Mouse (Mus musculus) MEL (cell line): ENCODE data around the gene Foxb1. TPM values are rescaled to one million over a fixed set of nuclear protein-coding genes. Genes with fewer than 3 reads are reported as not detected.

Experiments
- DNase-seq: peaks from one replicate; pipeline ENCODE4 v3.0.0; 2011; ENCODE audit warnings: low read depth, low spot score
- H3K27ac ChIP-seq: 2 replicates; pipeline ENCODE4 v1.5.1; 2012; ENCODE audit warnings: low read depth, mild to moderate bottlenecking, control low read depth, low read length, moderate library complexity; ENCODE audit not compliant: control insufficient read depth
- H3K27me3 ChIP-seq, 2 experiments: fragments of 150-350 bp in 1 of 2; sonication (generic) in 1 of 2; 2 replicates each; pipeline ENCODE4 v1.6.1; 2012; ENCODE audit warnings: low read length in 2 of 2, mild to moderate bottlenecking in 2 of 2, improper control_type of control experiment in 1 of 2, moderate library complexity in 1 of 2; ENCODE audit not compliant: insufficient read depth in 2 of 2, control insufficient read depth in 1 of 2
- H3K36me3 ChIP-seq, 2 experiments: 2 replicates each; pipeline ENCODE4 v1.6.1; 2012 to 2014; ENCODE audit warnings: low read length in 2 of 2, improper control_type of control experiment in 1 of 2, inconsistent platforms in 1 of 2, mild to moderate bottlenecking in 1 of 2; ENCODE audit not compliant: insufficient read depth in 2 of 2, control insufficient read depth in 1 of 2
- H3K4me1 ChIP-seq, 2 experiments: fragments of 150-350 bp in 1 of 2; sonication (generic) in 1 of 2; 2 replicates each; pipeline ENCODE4 v1.6.1; 2012; ENCODE audit warnings: low read length in 2 of 2, improper control_type of control experiment in 1 of 2, mild to moderate bottlenecking in 1 of 2; ENCODE audit not compliant: insufficient read depth in 2 of 2, control insufficient read depth in 1 of 2
- H3K4me3 ChIP-seq, 2 experiments: fragments of 150-350 bp in 1 of 2; sonication (generic) in 1 of 2; 2 replicates each; pipeline ENCODE4 v1.5.1; 2012; ENCODE audit warnings: low read depth in 2 of 2, low read length in 2 of 2, mild to moderate bottlenecking in 2 of 2, moderate library complexity in 2 of 2, control low read depth in 1 of 2, improper control_type of control experiment in 1 of 2; ENCODE audit not compliant: control insufficient read depth in 1 of 2, insufficient read depth in 1 of 2
- H3K79me2 ChIP-seq: 2 replicates; pipeline ENCODE4 v1.6.1; 2012; ENCODE audit warnings: mild to moderate bottlenecking, low read length, moderate library complexity; ENCODE audit not compliant: control insufficient read depth, poor library complexity, insufficient read depth
- H3K9ac ChIP-seq: 2 replicates; pipeline ENCODE4 v1.6.1; 2012; ENCODE audit warnings: low read depth, mild to moderate bottlenecking, control low read depth, low read length, moderate library complexity; ENCODE audit not compliant: control insufficient read depth, poor library complexity, severe bottlenecking
- H3K9me3 ChIP-seq: fragments of 150-350 bp; sonication (generic); replicated peaks from 2 replicates; pipeline ENCODE4 v1.6.1; 2012; ENCODE audit warnings: mild to moderate bottlenecking, low read length, improper control_type of control experiment, moderate library complexity; ENCODE audit not compliant: insufficient read depth
- BHLHE40 ChIP-seq: IDR thresholded peaks from 2 replicates; pipeline ENCODE4 v1.6.1; 2012; ENCODE audit warnings: low read depth, mild to moderate bottlenecking, inconsistent platforms, low read length, improper control_type of control experiment, borderline replicate concordance
- CHD2 ChIP-seq: IDR thresholded peaks from 2 replicates; pipeline ENCODE4 v1.6.1; 2011; ENCODE audit warnings: low read length, improper control_type of control experiment
- CTCF ChIP-seq, 3 experiments: IDR thresholded peaks in 2 of 3; conservative IDR thresholded peaks in 1 of 3; 2 replicates each; pipeline ENCODE4 v1.5.1; 2011 to 2012; ENCODE audit warnings: low read length in 3 of 3, low read depth in 2 of 3, mild to moderate bottlenecking in 2 of 3, improper control_type of control experiment in 1 of 3, inconsistent platforms in 1 of 3, mixed read lengths in 1 of 3, moderate library complexity in 1 of 3; ENCODE audit not compliant: control insufficient read depth in 1 of 3, insufficient read depth in 1 of 3, poor library complexity in 1 of 3, severe bottlenecking in 1 of 3
- ELF1 ChIP-seq: IDR thresholded peaks from 2 replicates; pipeline ENCODE4 v1.6.1; 2014; ENCODE audit warnings: low read depth, mild to moderate bottlenecking, inconsistent platforms, low read length, improper control_type of control experiment, moderate library complexity
- EP300 ChIP-seq, 2 experiments: IDR thresholded peaks; 2 replicates each; pipeline ENCODE4 v1.6.1; 2011; ENCODE audit warnings: improper control_type of control experiment in 2 of 2, low read length in 2 of 2, low read depth in 1 of 2, mild to moderate bottlenecking in 1 of 2
- ETS1 ChIP-seq: IDR thresholded peaks from 2 replicates; pipeline ENCODE4 v1.6.1; 2012; ENCODE audit warnings: low read depth, mild to moderate bottlenecking, inconsistent platforms, low read length, improper control_type of control experiment, moderate library complexity
- JUND ChIP-seq: IDR thresholded peaks from 2 replicates; pipeline ENCODE4 v1.6.1; 2011; ENCODE audit warnings: low read depth, mild to moderate bottlenecking, improper control_type of control experiment, low read length
- KAT2A ChIP-seq: conservative IDR thresholded peaks from 2 replicates; pipeline ENCODE4 v1.6.1; 2012; ENCODE audit warnings: low read depth, low read length, improper control_type of control experiment, inconsistent platforms
- MAX ChIP-seq: IDR thresholded peaks from 2 replicates; pipeline ENCODE4 v1.6.1; 2011; ENCODE audit warnings: low read length, improper control_type of control experiment
- MAZ ChIP-seq: IDR thresholded peaks from 2 replicates; pipeline ENCODE4 v1.6.1; 2012; ENCODE audit warnings: low read depth, mild to moderate bottlenecking, inconsistent platforms, low read length, improper control_type of control experiment
- POLR2AphosphoS5 ChIP-seq: IDR thresholded peaks from 2 replicates; pipeline ENCODE4 v1.6.1; 2012; ENCODE audit warnings: low read depth, borderline replicate concordance, mild to moderate bottlenecking, inconsistent platforms, low read length, moderate library complexity, mixed read lengths
- RAD21 ChIP-seq: IDR thresholded peaks from 2 replicates; pipeline ENCODE4 v1.6.1; 2011; ENCODE audit warnings: mild to moderate bottlenecking, low read depth, low read length, improper control_type of control experiment
- RCOR1 ChIP-seq: IDR thresholded peaks from 2 replicates; pipeline ENCODE4 v1.6.1; 2012; ENCODE audit warnings: low read depth, mild to moderate bottlenecking, inconsistent platforms, low read length, improper control_type of control experiment
- SMC3 ChIP-seq: IDR thresholded peaks from 2 replicates; pipeline ENCODE4 v1.6.1; 2011; ENCODE audit warnings: low read depth, low read length, improper control_type of control experiment
- TBP ChIP-seq: IDR thresholded peaks from 2 replicates; pipeline ENCODE4 v1.8.0; 2011; ENCODE audit warnings: low read depth, low read length, improper control_type of control experiment
- TCF12 ChIP-seq: IDR thresholded peaks from 2 replicates; pipeline ENCODE4 v1.6.1; 2014; ENCODE audit warnings: low read depth, mild to moderate bottlenecking, inconsistent platforms, low read length, improper control_type of control experiment, moderate library complexity
- UBTF ChIP-seq: IDR thresholded peaks from 2 replicates; pipeline ENCODE4 v1.6.1; 2012; ENCODE audit warnings: low read depth, mild to moderate bottlenecking, inconsistent platforms, low read length, improper control_type of control experiment, moderate library complexity, borderline replicate concordance; ENCODE audit not compliant: insufficient read depth
- USF1 ChIP-seq: IDR thresholded peaks from 2 replicates; pipeline ENCODE4 v1.6.1; 2014; ENCODE audit warnings: low read depth, mild to moderate bottlenecking, inconsistent platforms, low read length, improper control_type of control experiment, moderate library complexity
- USF2 ChIP-seq, 2 experiments: IDR thresholded peaks; 2 replicates each; pipeline ENCODE4 v1.6.1; 2011 to 2012; ENCODE audit warnings: improper control_type of control experiment in 2 of 2, low read length in 2 of 2, borderline replicate concordance in 1 of 2, inconsistent platforms in 1 of 2, low read depth in 1 of 2, mild to moderate bottlenecking in 1 of 2; ENCODE audit not compliant: insufficient read depth in 1 of 2
- ZMIZ1 ChIP-seq: IDR thresholded peaks from 2 replicates; pipeline ENCODE4 v1.6.1; 2012; ENCODE audit warnings: low read depth, mild to moderate bottlenecking, inconsistent platforms, low read length, improper control_type of control experiment, moderate library complexity
- ZNF384 ChIP-seq: IDR thresholded peaks from 2 replicates; pipeline ENCODE4 v1.6.1; 2012; ENCODE audit warnings: low read depth, mild to moderate bottlenecking, inconsistent platforms, low read length, improper control_type of control experiment
- polyA plus RNA-seq, 2 experiments: library from polyadenylated mRNA; stranded (reverse) in 1 of 2; unstranded in 1 of 2; fragments of >175 nt in 1 of 2; fragments of >200 nt in 1 of 2; gene quantifications; 2 replicates each; pipeline versions ENCODE4 v1.2.1 to v1.2.4; 2012; ENCODE audit warnings: low replicate concordance in 2 of 2, low read depth in 1 of 2; ENCODE audit not compliant: insufficient read length in 2 of 2, insufficient read depth in 1 of 2, missing spikeins in 1 of 2
- total RNA-seq: library from RNA; depleted of rRNA; stranded (reverse); fragments of 300-350 nt; gene quantifications from 2 replicates; pipeline ENCODE4 v1.2.3, GENCODE M21; 2012

Foxb1 gene
- total and polyA plus RNA-seq, 3 experiments: not detected

- no peak for DNase-seq
These were observed 3.5 kb downstream of the Foxb1 start for GRCm38 (mm10) chr9:69757254-69757653.

GRCm38 (mm10) chr9:69756456-69756855, 4.3 kb downstream of the Foxb1 start:
- Histone ChIP-seq H3K4me3 (no peak overlapping the region), H3K79me2 (no peaks in the 10 kb centered on the region), H3K9me3 (no peaks in the 10 kb centered on the region), H3K27ac (no peak overlapping the region), H3K4me1 (no peaks in the 10 kb centered on the region), H3K9ac (no peak overlapping the region), H3K27me3 (no peaks in the 10 kb centered on the region), H3K36me3 (no peaks in the 10 kb centered on the region)
- DNase-seq: no peak
- TF ChIP-seq MAZ (no peak), ZMIZ1 (no peak), CTCF (IDR thresholded peaks at IDR 0.05 in 2 of 3, conservative IDR thresholded peaks at IDR 0.05 in 1 of 3; ENCODE audit: control insufficient read depth in 1 of 3, insufficient read depth in 1 of 3, low read depth in 2 of 3, low read length in 3 of 3, poor library complexity in 1 of 3, severe bottlenecking in 1 of 3) (no peak), MAX (no peak), RAD21 (no peak), SMC3 (no peak), EP300 (IDR thresholded peaks at IDR 0.05; ENCODE audit: low read depth in 1 of 2, low read length in 2 of 2) (no peak), USF2 (IDR thresholded peaks at IDR 0.05; ENCODE audit: borderline replicate concordance in 1 of 2, insufficient read depth in 1 of 2, low read depth in 1 of 2, low read length in 2 of 2) (no peak), JUND (no peak), POLR2AphosphoS5 (no peak), RCOR1 (no peak), TBP (no peak), ETS1 (no peak), CHD2 (no peak)

More at GRCm38 (mm10) chr9:69757254-69757653, 3.5 kb downstream of the Foxb1 start:
- no peak overlapping the region for H3K4me3 ChIP-seq
- H3K9ac ChIP-seq: no peak overlapping the region
- TF ChIP-seq MAZ (no peak), TCF12 (no peak), UBTF (no peak), BHLHE40 (no peak), SMC3 (no peak), EP300 (IDR thresholded peaks at IDR 0.05; ENCODE audit: low read depth in 1 of 2, low read length in 2 of 2) (no peak), USF1 (no peak), POLR2AphosphoS5 (no peak), CHD2 (no peak), ELF1 (no peak), KAT2A (no peak), ZNF384 (no peak), TBP (no peak)
- H3K36me3 ChIP-seq: no peaks in the 10 kb centered on the region
- H3K27me3 ChIP-seq: no peaks in the 10 kb centered on the region
- no peak overlapping the region for H3K27ac ChIP-seq
- H3K79me2 ChIP-seq: no peaks in the 10 kb centered on the region
- no peaks in the 10 kb centered on the region for H3K9me3 ChIP-seq
- H3K4me1 ChIP-seq: no peaks in the 10 kb centered on the region
